In the genomic region with DNA sequence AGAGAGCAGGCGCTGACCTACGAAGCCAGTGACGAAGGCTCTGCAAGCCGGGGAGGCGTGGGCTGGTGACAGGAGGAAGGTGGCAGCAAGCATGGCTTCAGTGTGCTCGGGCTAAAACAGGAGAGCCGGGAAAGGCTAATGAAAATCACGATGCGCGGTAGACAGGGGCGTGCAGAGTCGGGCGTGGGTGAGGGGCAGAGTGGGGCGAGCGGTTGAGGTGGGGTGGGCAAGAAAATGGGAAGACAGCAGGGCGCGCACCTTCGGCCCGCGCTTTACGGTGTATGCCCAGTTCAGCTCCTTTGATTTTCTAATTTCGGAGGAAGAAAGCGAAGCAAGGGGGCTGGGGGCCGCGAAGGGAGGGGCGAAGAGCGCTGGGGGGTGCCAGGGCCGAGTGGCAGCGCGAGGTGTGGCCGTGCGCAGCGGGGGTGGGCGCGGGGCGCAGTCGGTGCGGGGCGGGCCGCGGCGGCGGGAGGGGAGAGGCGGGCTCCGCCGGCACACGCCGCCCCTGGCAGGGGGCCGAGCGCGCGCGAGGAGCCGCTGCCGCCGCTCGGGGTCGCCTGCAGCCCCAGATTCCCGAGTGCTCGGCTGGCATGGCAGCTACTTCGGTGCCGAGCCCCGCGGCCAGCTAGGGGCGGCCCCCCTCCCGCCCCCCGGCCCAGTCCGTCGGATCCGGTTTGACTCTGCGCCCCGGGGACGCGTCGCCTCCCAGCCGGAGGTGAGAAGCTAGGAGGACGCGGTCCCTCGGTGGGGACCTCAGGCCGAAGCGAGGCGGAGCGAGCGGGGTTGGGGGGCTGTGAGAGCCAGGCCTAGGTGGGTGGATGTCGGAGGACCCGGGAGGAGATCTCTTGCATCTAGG, we compare ENCODE assay signal across 8 mouse cellular contexts. TPM values are rescaled to one million over a fixed set of nuclear protein-coding genes. Genes with fewer than 3 reads are reported as not detected.
DNase-seq lines count a peak whose midpoint lies in the region; ATAC-seq and TF ChIP-seq lines count a peak whose summit lies in the region.

A gene (plus strand): TSS at position 58 of the 856 bp plus-strand sequence.

- H3K27ac ChIP-seq in heart, embryonic 12.5 days (ENCODE audit: poor library complexity, severe bottlenecking) = no peak within 1 kb of the TSS
- H3K27ac ChIP-seq in ES-E14 (ENCODE audit: insufficient read depth, low read depth, low read length, poor library complexity, severe bottlenecking) = no peak within 1 kb of the TSS
- no peak within 1 kb of the TSS; the same call in 1 of the 2 replicates for H3K27ac ChIP-seq in embryonic facial prominence, embryonic 14.5 days (replicated peaks; ENCODE audit: low read depth, low read length)
- no peak within 1 kb of the TSS for H3K27ac ChIP-seq in intestine, embryonic 15.5 days
- no peak within 1 kb of the TSS for H3K27ac ChIP-seq in liver, embryonic 16.5 days (ENCODE audit: low read length)

- peak within 1 kb of the TSS; percentile 99 for H3K4me2 ChIP-seq in heart, embryonic 12.5 days
- peak within 1 kb of the TSS; percentile 100 for H3K4me2 ChIP-seq in embryonic facial prominence, embryonic 14.5 days (ENCODE audit: low read depth, low read length)
- H3K4me2 ChIP-seq in intestine, embryonic 15.5 days (replicated peaks) = peak within 1 kb of the TSS; percentile 100
- peak within 1 kb of the TSS; percentile 73 for H3K4me2 ChIP-seq in liver, embryonic 16.5 days (ENCODE audit: low read depth, low read length)

- peaks cover 84% of the 10 kb centered on the region for H3K27me3 ChIP-seq in heart, embryonic 12.5 days (replicated peaks)
- H3K27me3 ChIP-seq in embryonic facial prominence, embryonic 14.5 days (replicated peaks; ENCODE audit: control insufficient read depth, insufficient read depth, low read length) = peaks cover 40% of the 10 kb centered on the region
- H3K27me3 ChIP-seq in intestine, embryonic 15.5 days (replicated peaks) = peaks cover 48% of the 10 kb centered on the region
- peaks cover 52% of the 10 kb centered on the region for H3K27me3 ChIP-seq in liver, embryonic 16.5 days (ENCODE audit: control insufficient read depth, insufficient read depth, low read depth, low read length)
- H3K27me3 ChIP-seq in splenic B cell, adult 2 months (ENCODE audit: control insufficient read depth, insufficient read depth, low read length, poor library complexity, severe bottlenecking) = peaks cover 4% of the 10 kb centered on the region

- H3K36me3 ChIP-seq in heart, embryonic 12.5 days = no peaks in the 10 kb centered on the region
- H3K36me3 ChIP-seq in ES-E14 (ENCODE audit: control insufficient read depth, insufficient read depth, low read length, poor library complexity, severe bottlenecking) = no peaks in the 10 kb centered on the region
- no peaks in the 10 kb centered on the region for H3K36me3 ChIP-seq in embryonic facial prominence, embryonic 14.5 days (ENCODE audit: control insufficient read depth, insufficient read depth, low read length)
- H3K36me3 ChIP-seq in intestine, embryonic 15.5 days = no peaks in the 10 kb centered on the region
- H3K36me3 ChIP-seq in liver, embryonic 16.5 days (ENCODE audit: control insufficient read depth, insufficient read depth) = no peaks in the 10 kb centered on the region
- no peaks in the 10 kb centered on the region for H3K36me3 ChIP-seq in splenic B cell, adult 2 months (ENCODE audit: control insufficient read depth, insufficient read depth, low read length, poor library complexity, severe bottlenecking)

- no peaks in the 10 kb centered on the region for H3K9me3 ChIP-seq in heart, embryonic 12.5 days (replicated peaks)
- H3K9me3 ChIP-seq in ES-E14 (ENCODE audit: control insufficient read depth, insufficient read depth, low read depth, low read length) = no peaks in the 10 kb centered on the region
- H3K9me3 ChIP-seq in embryonic facial prominence, embryonic 14.5 days (ENCODE audit: control insufficient read depth, low read length) = no peaks in the 10 kb centered on the region
- H3K9me3 ChIP-seq in intestine, embryonic 15.5 days = no peaks in the 10 kb centered on the region
- H3K9me3 ChIP-seq in liver, embryonic 16.5 days (replicated peaks; ENCODE audit: control insufficient read depth, low read length) = no peaks in the 10 kb centered on the region

- WGBS in heart, embryonic 12.5 days = 2% methylated on average over 84 of the region's 86 CpGs
- under 1% methylated on average over 32 of the region's 86 CpGs for WGBS in embryonic facial prominence, embryonic 14.5 days
- 1% methylated on average over 78 of the region's 86 CpGs for WGBS in intestine, embryonic 15.5 days
- under 1% methylated on average over 65 of the region's 86 CpGs for WGBS in liver, embryonic 16.5 days (ENCODE audit: insufficient replicate concordance)

- H3K9ac ChIP-seq in heart, embryonic 12.5 days = peak within 1 kb of the TSS; percentile 75
- peak within 1 kb of the TSS; percentile 12 for H3K9ac ChIP-seq in ES-E14 (ENCODE audit: insufficient read depth, low read depth, low read length, poor library complexity, severe bottlenecking)
- peak within 1 kb of the TSS; percentile 67 for H3K9ac ChIP-seq in embryonic facial prominence, embryonic 14.5 days (ENCODE audit: low read depth, low read length)
- peak within 1 kb of the TSS; percentile 50 for H3K9ac ChIP-seq in intestine, embryonic 15.5 days
- H3K9ac ChIP-seq in liver, embryonic 16.5 days (ENCODE audit: low read depth, low read length) = peak within 1 kb of the TSS; percentile 28; the same call in 1 of the 2 replicates

- peaks cover 20% of the 10 kb centered on the region for H3K4me1 ChIP-seq in heart, embryonic 12.5 days (replicated peaks)
- no peaks in the 10 kb centered on the region for H3K4me1 ChIP-seq in ES-E14 (ENCODE audit: control insufficient read depth in 2 of 2, insufficient read depth in 2 of 2, low read length in 2 of 2, poor library complexity in 1 of 2)
- H3K4me1 ChIP-seq in embryonic facial prominence, embryonic 14.5 days (ENCODE audit: control insufficient read depth, insufficient read depth, low read length) = 0 out of 2 replicates have a peak, but pooled peaks cover 2% of the 10 kb centered on the region
- peaks cover 16% of the 10 kb centered on the region for H3K4me1 ChIP-seq in intestine, embryonic 15.5 days (replicated peaks)
- peaks cover 7% of the 10 kb centered on the region for H3K4me1 ChIP-seq in liver, embryonic 16.5 days (ENCODE audit: control insufficient read depth, low read depth, low read length)

- DNase-seq in heart, adult 9 months (ENCODE audit: low spot score in 2 of 2) = no peak
- no peak for DNase-seq in ES-E14 (ENCODE audit: low read depth, low spot score)
- DNase-seq in embryonic facial prominence, embryonic 14.5 days (ENCODE audit: low spot score) = no peak
- DNase-seq in splenic B cell, adult 2 months (ENCODE audit: low read depth, low spot score) = peak; percentile 42
- no peak for DNase-seq in gastrocnemius, adult 18-20 months (ENCODE audit: low spot score)

- peak; percentile 28; the same call in 1 of the 2 replicates for ATAC-seq in heart, embryonic 12.5 days (ENCODE audit: insufficient number of reproducible peaks, low FRiP score)
- peak; percentile 23; the same call in 1 of the 2 replicates for ATAC-seq in embryonic facial prominence, embryonic 14.5 days (ENCODE audit: low read depth)
- peak; percentile 32; the same call in 1 of the 2 replicates for ATAC-seq in intestine, embryonic 15.5 days
- ATAC-seq in liver, embryonic 16.5 days (ENCODE audit: low read depth) = no peak

- in situ Hi-C loops in ES-E14 (cut with MboI; ENCODE audit: low sequenced_read_pairs in 2 of 2, unreplicated experiment in 2 of 2) = no loop called here

- peak within 1 kb of the TSS; percentile 62 for H3K4me3 ChIP-seq in heart, embryonic 12.5 days
- peak within 1 kb of the TSS; percentile 57 to 70 for H3K4me3 ChIP-seq in ES-E14 (ENCODE audit: insufficient read depth in 1 of 2, low read depth in 1 of 2, low read length in 2 of 2, poor library complexity in 1 of 2, severe bottlenecking in 1 of 2)
- peak within 1 kb of the TSS; percentile 63 for H3K4me3 ChIP-seq in embryonic facial prominence, embryonic 14.5 days (ENCODE audit: low read depth, low read length)
- peak within 1 kb of the TSS; percentile 58 for H3K4me3 ChIP-seq in intestine, embryonic 15.5 days (replicated peaks)
- peak within 1 kb of the TSS; percentile 56 for H3K4me3 ChIP-seq in liver, embryonic 16.5 days (ENCODE audit: low read depth, low read length)

TF ChIP-seq in ES-E14, 5 proteins besides CTCF, POLR2A, EP300 and RAD21:
- no peak for TF ChIP-seq ZNF384 (IDR thresholded peaks at IDR 0.05; ENCODE audit: low read depth, low read length)
- TF ChIP-seq CHD2 (IDR thresholded peaks at IDR 0.05; ENCODE audit: low read depth, low read length) = no peak
- TF ChIP-seq MAFK (IDR thresholded peaks at IDR 0.05; ENCODE audit: insufficient read depth, low read depth, low read length) = no peak
- no peak for TF ChIP-seq ZC3H11A (IDR thresholded peaks at IDR 0.05; ENCODE audit: borderline replicate concordance, low read depth, low read length)
- TF ChIP-seq HCFC1 (IDR thresholded peaks at IDR 0.05; ENCODE audit: borderline replicate concordance, insufficient read depth, low read length) = no peak

RNA-seq across cellular contexts. Expression of the gene that starts here (rescaled TPM):
- polyA plus RNA-seq in heart, embryonic 12.5 days (2016; fragmentation: Nextera tagmentation; extraction: Ambion mirVana) = 0.28 and 0.33 TPM in 2 replicates
- total RNA-seq in ES-E14 (2012; rRNA removed) = 1.3 and 1.4 TPM in 2 replicates
- polyA plus RNA-seq in embryonic facial prominence, embryonic 14.5 days (2014; fragmentation: Nextera tagmentation; extraction: Ambion mirVana) = 7.5 and 7.6 TPM in 2 replicates
- 0.64 and 0.77 TPM in 2 replicates for polyA plus RNA-seq in intestine, embryonic 15.5 days (2015; fragmentation: Nextera tagmentation; extraction: Ambion mirVana)
- polyA plus RNA-seq in liver, embryonic 16.5 days (2015; fragmentation: Nextera tagmentation; extraction: Ambion mirVana) = 0.06 and 0.07 TPM in 2 replicates
- not detected for total RNA-seq in gastrocnemius, adult 18-20 months (2021)

Comparison
In these comparisons a context has a peak if more than half of its experiments do, and no peak if none do; other contexts are left out.
1. Peak in ATAC-seq, H3K4me3 ChIP-seq, H3K9ac ChIP-seq and H3K4me2 ChIP-seq in heart, embryonic 12.5 days; RNA of the gene not detected or under 1 TPM.
2. Peak in ATAC-seq, H3K4me3 ChIP-seq, H3K9ac ChIP-seq and H3K4me2 ChIP-seq in intestine, embryonic 15.5 days; RNA of the gene not detected or under 1 TPM.
3. H3K9ac ChIP-seq: peak in every context shown above with its lines; median percentile 75 in heart, embryonic 12.5 days; 67 in embryonic facial prominence, embryonic 14.5 days; 50 in intestine, embryonic 15.5 days; 28 in liver, embryonic 16.5 days; 12 in ES-E14.